Mouse (Mus musculus) central nervous system, embryonic 14 days (tissue): ENCODE results near the gene Igf2bp1. TPM values are rescaled to one million over a fixed set of nuclear protein-coding genes. Genes with fewer than 3 reads are reported as not detected.

ENCODE experiments used
- polyA plus RNA-seq: library from polyadenylated mRNA; depleted of rRNA; stranded (reverse); fragments of >200 nt; gene quantifications from 2 replicates; pipeline ENCODE4 v1.2.3, GENCODE M21; 2012; rRNA removed

Gene Igf2bp1
- polyA plus RNA-seq: 12.6 and 15.4 TPM in 2 replicates

GRCm38 (mm10) chr11:96005403-96006271, at the start of gene Igf2bp1:
Igf2bp1 (minus strand) TSS chr11:96005940.

GRCm38 (mm10) chr11:96034596-96035052, 28.9 kb upstream of the Igf2bp1 start, which contains the start of gene Snf8:
Snf8 (plus strand) TSS chr11:96034885.

GRCm38 (mm10) chr11:95914571-95914991, 91.2 kb downstream of the Igf2bp1 start, which contains the start of gene B4galnt2:
B4galnt2 (minus strand) TSS chr11:95914891.

Other genes with a start within 250 kb of the Igf2bp1 start
- 4.9 and 8.8 TPM in 2 replicates for gene Phospho1, start 181.4 kb downstream of the Igf2bp1 start, polyA plus RNA-seq
- gene Gngt2, start 168.7 kb downstream of the Igf2bp1 start, polyA plus RNA-seq: 2.8 and 5.2 TPM in 2 replicates
- 2.4 and 3.7 TPM in 2 replicates for gene Abi3, start 163.5 kb downstream of the Igf2bp1 start, polyA plus RNA-seq
- not detected in 2 replicates for gene B4galnt2, start 91.0 kb downstream of the Igf2bp1 start, polyA plus RNA-seq
- not detected in 2 replicates for gene Gip, start 18.6 kb upstream of the Igf2bp1 start, polyA plus RNA-seq
- gene Snf8, start 28.9 kb upstream of the Igf2bp1 start, polyA plus RNA-seq: 57.4 and 65.3 TPM in 2 replicates
- gene Ube2z, start 59.4 kb upstream of the Igf2bp1 start, polyA plus RNA-seq: 55.7 and 60.0 TPM in 2 replicates
- gene Atp5g1, start 69.7 kb upstream of the Igf2bp1 start, polyA plus RNA-seq: 328 and 335 TPM in 2 replicates
- gene Calcoco2, start 106.0 kb upstream of the Igf2bp1 start, polyA plus RNA-seq: not detected in 2 replicates
- gene Ttll6, start 127.8 kb upstream of the Igf2bp1 start, polyA plus RNA-seq: 0.75 and 0.84 TPM in 2 replicates
- not detected in 2 replicates for gene Hoxb13, start 188.4 kb upstream of the Igf2bp1 start, polyA plus RNA-seq